Mouse (Mus musculus): ENCODE measurements at regions not wholly inside any gene's neighbourhood (a gene's known extent, or its start where the extent isn't known, plus 50 kb on each side); places are given as distances from the start of the nearest gene placed in this dataset.
A peak's percentile ranks its signal among the peaks of the same experiment; 100 is the strongest.

- no peak for DNase-seq (ENCODE audit: low read depth, low spot score)
Measured at GRCm38 (mm10) chr7:145045230-145045629, 105.5 kb upstream of the Ccnd1 start.

GRCm38 (mm10) chr7:145043455-145044149 lies 103.9 kb upstream of the Ccnd1 start:
- DNase-seq (ENCODE audit: low read depth, low spot score) = no peak

GRCm38 (mm10) chr7:145040871-145041270 lies 101.1 kb upstream of the Ccnd1 start:
- no peak for DNase-seq (ENCODE audit: low read depth, low spot score)

- DNase-seq (ENCODE audit: low read depth, low spot score) = no peak
Measured at GRCm38 (mm10) chr7:145034385-145034784, 94.7 kb upstream of the Ccnd1 start.

GRCm38 (mm10) chr7:145031275-145031674 lies 91.5 kb upstream of the Ccnd1 start:
- DNase-seq (ENCODE audit: low read depth, low spot score) = peak; percentile 10

GRCm38 (mm10) chr7:145030635-145031141 lies 91.0 kb upstream of the Ccnd1 start:
- peak; percentile 88 for DNase-seq (ENCODE audit: low read depth, low spot score)

- no peak for DNase-seq (ENCODE audit: low read depth, low spot score)
Measured at GRCm38 (mm10) chr7:145029622-145030021, 89.9 kb upstream of the Ccnd1 start.

- no peak for DNase-seq (ENCODE audit: low read depth, low spot score)
Measured at GRCm38 (mm10) chr7:145029124-145029523, 89.4 kb upstream of the Ccnd1 start.

- DNase-seq (ENCODE audit: low read depth, low spot score) = no peak
Measured at GRCm38 (mm10) chr7:145027061-145027460, 87.3 kb upstream of the Ccnd1 start.

GRCm38 (mm10) chr7:145026014-145026285 lies 86.2 kb upstream of the Ccnd1 start:
- no peak for DNase-seq (ENCODE audit: low read depth, low spot score)

- DNase-seq (ENCODE audit: low read depth, low spot score) = no peak
Measured at GRCm38 (mm10) chr7:145025186-145026013, 85.7 kb upstream of the Ccnd1 start.

GRCm38 (mm10) chr7:145024651-145025050 lies 84.9 kb upstream of the Ccnd1 start:
- no peak for DNase-seq (ENCODE audit: low read depth, low spot score)

GRCm38 (mm10) chr7:145019137-145019536 lies 79.4 kb upstream of the Ccnd1 start:
- no peak for DNase-seq (ENCODE audit: low read depth, low spot score)

- no peak for DNase-seq (ENCODE audit: low read depth, low spot score)
Measured at GRCm38 (mm10) chr7:145018149-145018548, 78.4 kb upstream of the Ccnd1 start.

- DNase-seq (ENCODE audit: low read depth, low spot score) = peak; percentile 47
Measured at GRCm38 (mm10) chr7:145015463-145016085, 75.8 kb upstream of the Ccnd1 start.

- DNase-seq (ENCODE audit: low read depth, low spot score) = no peak
Measured at GRCm38 (mm10) chr7:145010757-145011156, 71.0 kb upstream of the Ccnd1 start.

GRCm38 (mm10) chr7:145010004-145010403 lies 70.3 kb upstream of the Ccnd1 start:
- DNase-seq (ENCODE audit: low read depth, low spot score) = no peak

- no peak for DNase-seq (ENCODE audit: low read depth, low spot score)
Measured at GRCm38 (mm10) chr7:145008662-145009333, 69.1 kb upstream of the Ccnd1 start.

GRCm38 (mm10) chr7:145007216-145007615 lies 67.5 kb upstream of the Ccnd1 start:
- DNase-seq (ENCODE audit: low read depth, low spot score) = no peak

- DNase-seq (ENCODE audit: low read depth, low spot score) = no peak
Measured at GRCm38 (mm10) chr7:145001503-145002084, 61.9 kb upstream of the Ccnd1 start.

- no peak for DNase-seq (ENCODE audit: low read depth, low spot score)
Measured at GRCm38 (mm10) chr7:144999741-145000140, 60.0 kb upstream of the Ccnd1 start.

- DNase-seq (ENCODE audit: low read depth, low spot score) = no peak
Measured at GRCm38 (mm10) chr7:144996847-144997246, 57.1 kb upstream of the Ccnd1 start.
